Mouse (Mus musculus): ENCODE results near the gene Gm49340.

DNA sequence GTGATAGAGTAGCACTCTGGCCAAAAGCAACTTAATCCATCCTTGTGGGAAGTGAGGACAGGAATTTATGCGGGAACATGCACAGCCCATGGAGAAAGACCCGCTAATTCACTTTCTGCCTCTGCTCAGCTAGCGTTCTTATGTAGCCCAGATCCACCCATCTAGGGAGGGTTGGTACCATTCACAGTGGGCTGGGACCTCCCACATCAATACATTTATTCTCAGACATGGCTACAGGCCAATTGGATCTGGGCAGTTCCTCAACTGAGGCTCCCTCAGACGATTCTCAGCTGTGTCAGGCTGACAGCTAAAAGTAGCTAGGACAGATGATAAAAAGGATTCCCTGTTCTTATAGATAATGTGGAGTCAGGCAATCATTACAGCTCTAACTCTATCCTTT lies 2.2 kb upstream of the Gm49340 start:
- no peak for TF ChIP-seq GATA1 (IDR thresholded peaks at IDR 0.05; ENCODE audit: borderline replicate concordance, low read length)
- TF ChIP-seq FLI1 (IDR thresholded peaks at IDR 0.05; ENCODE audit: low read length) = no peak
